Mouse (Mus musculus) lung, postnatal 0 days (tissue): Measurements from ENCODE around the gene Arap1. TPM values are rescaled to one million over a fixed set of nuclear protein-coding genes. Genes with fewer than 3 reads are reported as not detected.

Experiments
- ATAC-seq: fragments of 200-750 bp; cut with Nextera tagmentation; 2 replicates; pipeline ENCODE4 v1.8.0; 2017; ENCODE audit warnings: moderate library complexity
- DNase-seq: peaks from one replicate; pipeline ENCODE4 v3.0.0-alpha.2; 2016; ENCODE audit warnings: low spot score
- H3K27ac ChIP-seq: fragments of 300-500 bp; sonication (generic); 2 replicates; pipeline ENCODE4 v1.5.1; 2014; ENCODE audit warnings: antibody characterized with exemption, mild to moderate bottlenecking, low read length, mixed read lengths
- H3K27me3 ChIP-seq: fragments of 300-500 bp; sonication (generic); replicated peaks from 2 replicates; pipeline ENCODE4 v1.6.1; 2014; ENCODE audit warnings: low read length, mixed read lengths; ENCODE audit not compliant: insufficient read depth
- H3K36me3 ChIP-seq: fragments of 300-500 bp; sonication (generic); 2 replicates; pipeline ENCODE4 v1.6.1; 2014; ENCODE audit warnings: low read length, mixed read lengths; ENCODE audit not compliant: insufficient read depth
- H3K4me1 ChIP-seq: fragments of 300-500 bp; sonication (generic); 2 replicates; pipeline ENCODE4 v1.6.1; 2014; ENCODE audit warnings: antibody characterized with exemption, low read depth, low read length, mixed read lengths; ENCODE audit not compliant: insufficient read depth
- H3K4me2 ChIP-seq: fragments of 300-500 bp; sonication (generic); replicated peaks from 2 replicates; pipeline ENCODE4 v1.6.1; 2014; ENCODE audit warnings: low read depth, mild to moderate bottlenecking, low read length, moderate library complexity, mixed read lengths
- H3K4me3 ChIP-seq: fragments of 300-500 bp; sonication (generic); 2 replicates; pipeline ENCODE4 v1.5.1; 2014; ENCODE audit warnings: low read depth, low read length
- H3K9ac ChIP-seq: fragments of 300-500 bp; sonication (generic); replicated peaks from 2 replicates; pipeline ENCODE4 v1.6.1; 2014; ENCODE audit warnings: low read depth, mild to moderate bottlenecking
- H3K9me3 ChIP-seq: fragments of 300-500 bp; sonication (generic); 2 replicates; pipeline ENCODE4 v1.6.1; 2016; ENCODE audit warnings: low read length, mixed read lengths
- CTCF ChIP-seq: IDR thresholded peaks from 2 replicates; pipeline ENCODE4 v1.5.1; 2016; ENCODE audit warnings: antibody characterized with exemption, mild to moderate bottlenecking
- EP300 ChIP-seq: IDR thresholded peaks from 2 replicates; pipeline ENCODE4 v1.6.1; 2016; ENCODE audit warnings: antibody characterized with exemption, mild to moderate bottlenecking, control low read depth
- WGBS: fragments of 180-500 bp; shearing (Covaris S2); extraction: QIAGEN DNeasy Blood & Tissue Kit; methylation state at CpG from one replicate; pipeline ENCODE4 v1.1.7; 2014; 5-methylcytosine and 5-hydroxymethylcytosine counted together
- polyA plus RNA-seq: library from polyadenylated mRNA; unstranded; fragments of >200 nt; fragmentation: Nextera tagmentation; extraction: Ambion mirVana; gene quantifications from 2 replicates; pipeline ENCODE4 v1.2.1, GENCODE M21; 2015

Arap1 gene
- polyA plus RNA-seq, 1 experiment from 2014 or later = 105 TPM

GRCm38 (mm10) chr7:101363914-101364313, 16.0 kb downstream of the Arap1 start:
- TF ChIP-seq EP300 = no peak
- no peak for TF ChIP-seq CTCF
- H3K27me3 ChIP-seq = no peaks in the 10 kb centered on the region
- no peak for DNase-seq
- WGBS = 75% methylated on average over 5 of the region's 5 CpGs
- no peak overlapping the region for H3K4me2 ChIP-seq
- no peaks in the 10 kb centered on the region for H3K36me3 ChIP-seq
- H3K27ac ChIP-seq = no peak overlapping the region
- ATAC-seq = no peak
- no peaks in the 10 kb centered on the region for H3K4me1 ChIP-seq
- H3K9me3 ChIP-seq = no peaks in the 10 kb centered on the region
- H3K4me3 ChIP-seq = no peak overlapping the region
- H3K9ac ChIP-seq = no peak overlapping the region

- Histone ChIP-seq H3K36me3 (no peaks in the 10 kb centered on the region), H3K4me1 (no peaks in the 10 kb centered on the region), H3K9me3 (no peaks in the 10 kb centered on the region), H3K27me3 (no peaks in the 10 kb centered on the region), H3K4me3 (no peak overlapping the region), H3K27ac (no peak overlapping the region), H3K4me2 (no peak overlapping the region), H3K9ac (no peak overlapping the region)
- TF ChIP-seq EP300 (no peak), CTCF (peak; percentile 65)
- no peak for ATAC-seq
- 49% methylated on average over 11 of the region's 11 CpGs for WGBS
- peak; percentile 52 for DNase-seq
Observed at GRCm38 (mm10) chr7:101367901-101368852, 20.3 kb downstream of the Arap1 start.

GRCm38 (mm10) chr7:101369666-101370065, 21.8 kb downstream of the Arap1 start:
- Histone ChIP-seq H3K27me3 (no peaks in the 10 kb centered on the region), H3K4me2 (no peak overlapping the region), H3K36me3 (no peaks in the 10 kb centered on the region), H3K4me1 (no peaks in the 10 kb centered on the region), H3K9me3 (no peaks in the 10 kb centered on the region), H3K27ac (no peak overlapping the region), H3K9ac (no peak overlapping the region), H3K4me3 (no peak overlapping the region)
- 78% methylated on average over 7 of the region's 7 CpGs for WGBS
- DNase-seq (no peak), ATAC-seq (no peak)
- TF ChIP-seq CTCF = no peak
- no peak for TF ChIP-seq EP300

- DNase-seq (no peak), ATAC-seq (no peak)
- Histone ChIP-seq H3K4me2 (no peak overlapping the region), H3K36me3 (no peaks in the 10 kb centered on the region), H3K9me3 (no peaks in the 10 kb centered on the region), H3K9ac (no peak overlapping the region), H3K4me1 (no peaks in the 10 kb centered on the region), H3K27me3 (no peaks in the 10 kb centered on the region), H3K27ac (no peak overlapping the region), H3K4me3 (no peak overlapping the region)
- WGBS = 83% methylated on average over 19 of the region's 26 CpGs
- no peak for TF ChIP-seq CTCF
Observed at GRCm38 (mm10) chr7:101373082-101373481, 25.2 kb downstream of the Arap1 start.

DNA sequence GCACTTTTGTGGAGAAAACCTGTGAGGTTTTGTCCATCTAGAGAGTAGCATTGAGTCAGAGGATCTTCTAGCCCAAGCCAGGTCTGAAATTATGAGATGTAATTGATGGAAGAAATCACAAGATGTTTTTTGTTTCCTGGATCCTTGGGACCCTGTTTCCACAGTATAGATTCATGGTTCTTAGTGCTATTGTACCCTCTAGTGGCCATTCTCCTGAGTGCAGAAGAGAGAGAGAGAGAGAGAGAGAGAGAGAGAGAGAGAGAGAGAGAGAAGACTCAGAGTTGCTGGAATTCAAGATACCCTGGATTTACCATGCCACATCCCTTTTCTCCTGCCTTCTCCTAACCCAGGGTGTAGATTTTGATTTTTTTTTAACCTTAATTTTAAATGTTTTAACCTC, 26.3 kb downstream of the Arap1 start:
- ATAC-seq (no peak), DNase-seq (peak; percentile 84)
- peak; percentile 87 for TF ChIP-seq CTCF
- 0 out of 2 replicates have a peak, but pooled peaks have one; percentile 30 for TF ChIP-seq EP300
- no peak overlapping the region for H3K4me2 ChIP-seq
- peaks cover 5% of the 10 kb centered on the region; the same call in 1 of the 2 replicates for H3K4me1 ChIP-seq
- no peak overlapping the region for H3K27ac ChIP-seq
- H3K36me3 ChIP-seq = no peaks in the 10 kb centered on the region; the same call in 1 of the 2 replicates
- H3K9me3 ChIP-seq = no peaks in the 10 kb centered on the region
- no peaks in the 10 kb centered on the region for H3K27me3 ChIP-seq
- H3K9ac ChIP-seq = no peak overlapping the region
- no peak overlapping the region for H3K4me3 ChIP-seq

- Histone ChIP-seq H3K9me3 (no peaks in the 10 kb centered on the region), H3K27me3 (no peaks in the 10 kb centered on the region), H3K4me1 (peaks cover 13% of the 10 kb centered on the region; the same call in 1 of the 2 replicates), H3K27ac (peak overlapping the region; percentile 85; the same call in 1 of the 2 replicates), H3K36me3 (no peaks in the 10 kb centered on the region; the same call in 1 of the 2 replicates), H3K4me3 (no peak overlapping the region), H3K9ac (no peak overlapping the region), H3K4me2 (no peak overlapping the region)
- DNase-seq = no peak
- no peak for TF ChIP-seq EP300
- TF ChIP-seq CTCF = no peak
- ATAC-seq = no peak
- 77% methylated on average over 10 of the region's 10 CpGs for WGBS
Observed at GRCm38 (mm10) chr7:101376701-101377340, 29.0 kb downstream of the Arap1 start.
